Mouse (Mus musculus) liver, postnatal 0 days (tissue): ENCODE measurements around the gene Plekha7.

Experiments used
- CTCF ChIP-seq: sonication (generic); IDR thresholded peaks from 2 replicates; pipeline ENCODE4 v1.5.1; 2016; ENCODE audit warnings: antibody characterized with exemption, low read depth
- EP300 ChIP-seq: IDR thresholded peaks from 2 replicates; pipeline ENCODE4 v1.6.1; 2016; ENCODE audit warnings: antibody characterized with exemption, low read depth, mild to moderate bottlenecking

GRCm38 (mm10) chr7:116181444-116181946, 126.7 kb downstream of the Plekha7 start:
- no peak for TF ChIP-seq CTCF
- TF ChIP-seq EP300: no peak
